Comparison of ENCODE assay signal across 12 mouse cellular contexts in genomic region chr12:100391890-100392289, GRCm38 (mm10).
A peak's percentile ranks its signal among the peaks of the same experiment; 100 is the strongest.
DNase-seq lines count a peak whose midpoint lies in the region; ATAC-seq and TF ChIP-seq lines count a peak whose summit lies in the region.
"Had no signal": no experiment of that assay in that cellular context is flagged by ENCODE, and none has a peak within 500 bp of the region (broad histone marks: within the 10 kb centered on the region; RNA-seq: fewer than 3 reads in every experiment).

No protein-coding gene starts in this region.

- no peaks in the 10 kb centered on the region for H3K27me3 ChIP-seq in hindbrain, postnatal 0 days (ENCODE audit: insufficient read depth, low read length)
- no peaks in the 10 kb centered on the region for H3K27me3 ChIP-seq in hindbrain, embryonic 12.5 days
- H3K27me3 ChIP-seq in G1E (ENCODE audit: insufficient read depth, low read length) = no peaks in the 10 kb centered on the region
- H3K27me3 ChIP-seq in embryonic facial prominence, embryonic 14.5 days (replicated peaks; ENCODE audit: control insufficient read depth, insufficient read depth, low read length) = no peaks in the 10 kb centered on the region
- no peaks in the 10 kb centered on the region for H3K27me3 ChIP-seq in intestine, postnatal 0 days (replicated peaks; ENCODE audit: control insufficient read depth, insufficient read depth, low read length)
- H3K27me3 ChIP-seq: liver, embryonic 13.5 days; midbrain, embryonic 12.5 days had no signal

- no peaks in the 10 kb centered on the region for H3K9me3 ChIP-seq in hindbrain, postnatal 0 days (ENCODE audit: low read length)
- H3K9me3 ChIP-seq in hindbrain, embryonic 12.5 days (replicated peaks) = no peaks in the 10 kb centered on the region
- no peaks in the 10 kb centered on the region for H3K9me3 ChIP-seq in G1E (replicated peaks)
- H3K9me3 ChIP-seq in embryonic facial prominence, embryonic 14.5 days (ENCODE audit: control insufficient read depth, low read length) = no peaks in the 10 kb centered on the region
- no peaks in the 10 kb centered on the region for H3K9me3 ChIP-seq in intestine, postnatal 0 days (ENCODE audit: control insufficient read depth)
- H3K9me3 ChIP-seq: liver, embryonic 13.5 days; midbrain, embryonic 12.5 days had no signal

- H3K27ac ChIP-seq in hindbrain, postnatal 0 days = peak overlapping the region; percentile 62; the same call in 1 of the 2 replicates
- no peak overlapping the region for H3K27ac ChIP-seq in hindbrain, embryonic 12.5 days
- H3K27ac ChIP-seq in embryonic facial prominence, embryonic 14.5 days (replicated peaks; ENCODE audit: low read depth, low read length) = no peak overlapping the region
- no peak overlapping the region for H3K27ac ChIP-seq in intestine, postnatal 0 days (ENCODE audit: low read depth, low read length)
- H3K27ac ChIP-seq: liver, embryonic 13.5 days; midbrain, embryonic 12.5 days had no signal

- no peak overlapping the region for H3K9ac ChIP-seq in hindbrain, postnatal 0 days (replicated peaks; ENCODE audit: low read length)
- H3K9ac ChIP-seq in hindbrain, embryonic 12.5 days = no peak overlapping the region
- no peak overlapping the region for H3K9ac ChIP-seq in embryonic facial prominence, embryonic 14.5 days (ENCODE audit: low read depth, low read length)
- no peak overlapping the region for H3K9ac ChIP-seq in intestine, postnatal 0 days (ENCODE audit: low read depth, low read length)
- H3K9ac ChIP-seq: liver, embryonic 13.5 days; midbrain, embryonic 12.5 days had no signal

- TF ChIP-seq POLR2A in brain, embryonic 14.5 days (IDR thresholded peaks at IDR 0.05; ENCODE audit: borderline replicate concordance, extremely low read depth, insufficient read depth, insufficient read length, poor library complexity, severe bottlenecking) = no peak

- peak; percentile 55 for ATAC-seq in hindbrain, postnatal 0 days
- ATAC-seq in hindbrain, embryonic 12.5 days (ENCODE audit: low FRiP score) = no peak
- peak; percentile 29 for ATAC-seq in G1E (ENCODE audit: extremely low read depth, insufficient number of reproducible peaks, low FRiP score, poor library complexity, severe bottlenecking)
- 0 out of 2 replicates have a peak, but pooled peaks have one; percentile 20 for ATAC-seq in embryonic facial prominence, embryonic 14.5 days (ENCODE audit: low read depth)
- ATAC-seq in intestine, postnatal 0 days = no peak

- peaks cover 4% of the 10 kb centered on the region; the same call in 1 of the 2 replicates for H3K36me3 ChIP-seq in hindbrain, postnatal 0 days (ENCODE audit: insufficient read depth, low read length)
- H3K36me3 ChIP-seq in hindbrain, embryonic 12.5 days = peaks cover 29% of the 10 kb centered on the region
- peaks cover 10% of the 10 kb centered on the region for H3K36me3 ChIP-seq in G1E (replicated peaks)
- H3K36me3 ChIP-seq in embryonic facial prominence, embryonic 14.5 days (ENCODE audit: control insufficient read depth, insufficient read depth, low read length) = peaks cover 17% of the 10 kb centered on the region
- H3K36me3 ChIP-seq in intestine, postnatal 0 days (ENCODE audit: control insufficient read depth, insufficient read depth) = peaks cover 12% of the 10 kb centered on the region; the same call in 1 of the 2 replicates

- H3K4me2 ChIP-seq in hindbrain, postnatal 0 days (ENCODE audit: low read depth, low read length) = no peak overlapping the region
- H3K4me2 ChIP-seq in hindbrain, embryonic 12.5 days (replicated peaks) = no peak overlapping the region
- no peak overlapping the region for H3K4me2 ChIP-seq in embryonic facial prominence, embryonic 14.5 days (ENCODE audit: low read depth, low read length)
- H3K4me2 ChIP-seq in intestine, postnatal 0 days (replicated peaks; ENCODE audit: low read depth) = no peak overlapping the region
- H3K4me2 ChIP-seq: liver, embryonic 13.5 days; midbrain, embryonic 12.5 days had no signal

- DNase-seq in hindbrain, postnatal 0 days (ENCODE audit: low spot score) = peak; percentile 31
- DNase-seq in G1E (ENCODE audit: low spot score) = peak; percentile 36
- DNase-seq in brain, embryonic 14.5 days (ENCODE audit: low read depth) = peak; percentile 53
- no peak for DNase-seq in embryonic facial prominence, embryonic 14.5 days (ENCODE audit: low spot score)
- DNase-seq in adrenal gland, adult 8-10 months = no peak
- DNase-seq in urinary bladder, postnatal 36 days (ENCODE audit: low spot score in 2 of 2) = no peak
- DNase-seq: kidney, adult 18-20 months; liver, embryonic 13.5 days; thymus, postnatal 14 days had no signal

- peaks cover 8% of the 10 kb centered on the region for H3K4me1 ChIP-seq in hindbrain, postnatal 0 days (ENCODE audit: insufficient read depth, low read length)
- H3K4me1 ChIP-seq in hindbrain, embryonic 12.5 days = peaks cover 5% of the 10 kb centered on the region; the same call in 1 of the 2 replicates
- H3K4me1 ChIP-seq in G1E (ENCODE audit: insufficient read depth, low read depth, low read length) = peaks cover 49% of the 10 kb centered on the region
- no peaks in the 10 kb centered on the region for H3K4me1 ChIP-seq in embryonic facial prominence, embryonic 14.5 days (ENCODE audit: control insufficient read depth, insufficient read depth, low read length)
- H3K4me1 ChIP-seq in intestine, postnatal 0 days (replicated peaks; ENCODE audit: control insufficient read depth, insufficient read depth, low read length) = no peaks in the 10 kb centered on the region

- no peak for TF ChIP-seq CTCF in hindbrain, postnatal 0 days (IDR thresholded peaks at IDR 0.05; ENCODE audit: low read depth)
- no peak for TF ChIP-seq CTCF in G1E (IDR thresholded peaks at IDR 0.05; ENCODE audit: low read depth, low read length)
- TF ChIP-seq CTCF in brain, embryonic 14.5 days (IDR thresholded peaks at IDR 0.05; ENCODE audit: borderline replicate concordance, extremely low read depth, insufficient read depth, insufficient read length) = no peak
- no peak for TF ChIP-seq CTCF in intestine, postnatal 0 days (IDR thresholded peaks at IDR 0.05; ENCODE audit: low read depth)

- H3K4me3 ChIP-seq in hindbrain, postnatal 0 days (ENCODE audit: low read length) = no peak overlapping the region
- H3K4me3 ChIP-seq in hindbrain, embryonic 12.5 days = no peak overlapping the region
- H3K4me3 ChIP-seq in G1E (ENCODE audit: low read depth, low read length) = peak overlapping the region; percentile 41; the same call in 1 of the 2 replicates
- no peak overlapping the region for H3K4me3 ChIP-seq in embryonic facial prominence, embryonic 14.5 days (ENCODE audit: low read depth, low read length)
- no peak overlapping the region for H3K4me3 ChIP-seq in intestine, postnatal 0 days (ENCODE audit: low read depth, low read length)
- H3K4me3 ChIP-seq: liver, embryonic 13.5 days; midbrain, embryonic 12.5 days had no signal

- WGBS in hindbrain, postnatal 0 days = 47% methylated on average over 9 of the region's 9 CpGs
- WGBS in hindbrain, embryonic 12.5 days = 84% methylated on average over 9 of the region's 9 CpGs
- WGBS in embryonic facial prominence, embryonic 14.5 days = 78% methylated on average over 9 of the region's 9 CpGs
- 85% methylated on average over 9 of the region's 9 CpGs for WGBS in intestine, postnatal 0 days

Comparison
In these comparisons a context has a peak if more than half of its experiments do, and no peak if none do; other contexts are left out.
1. ATAC-seq: peak in hindbrain, postnatal 0 days (single experiment), G1E (single experiment) and embryonic facial prominence, embryonic 14.5 days (single experiment); none in hindbrain, embryonic 12.5 days (single experiment) and intestine, postnatal 0 days (single experiment).
2. DNase-seq: peak in hindbrain, postnatal 0 days (single experiment), G1E (single experiment) and brain, embryonic 14.5 days (single experiment); none in embryonic facial prominence, embryonic 14.5 days (single experiment), adrenal gland, adult 8-10 months (single experiment) and urinary bladder, postnatal 36 days (0 of 2).